Mouse (Mus musculus): ENCODE data around the gene Zscan2. TPM values are rescaled to one million over a fixed set of nuclear protein-coding genes. Genes with fewer than 3 reads are reported as not detected.

Gene Zscan2
- polyA plus RNA-seq, 1 experiment from 2014 or later, result 0.63 TPM

GRCm38 (mm10) chr7:80911053-80911452 is 50.3 kb downstream of the Zscan2 start:
- ATAC-seq (ENCODE audit: low FRiP score, low TSS enrichment) (peak; percentile 53; the same call in 1 of the 2 replicates), DNase-seq (ENCODE audit: low spot score) (no peak)
- Histone ChIP-seq H3K9me3 (ENCODE audit: control insufficient read depth, low read length) (no peaks in the 10 kb centered on the region), H3K4me3 (ENCODE audit: low read depth, low read length) (no peak overlapping the region), H3K9ac (ENCODE audit: low read length) (no peak overlapping the region), H3K27ac (replicated peaks) (no peak overlapping the region), H3K27me3 (ENCODE audit: control insufficient read depth, insufficient read depth, low read length) (no peaks in the 10 kb centered on the region), H3K36me3 (ENCODE audit: control insufficient read depth, insufficient read depth, low read length) (peaks cover 7% of the 10 kb centered on the region; the same call in 1 of the 2 replicates), H3K4me1 (replicated peaks; ENCODE audit: control insufficient read depth, insufficient read depth) (no peaks in the 10 kb centered on the region), H3K4me2 (replicated peaks; ENCODE audit: low read depth) (no peak overlapping the region)
- TF ChIP-seq EP300 (optimal IDR thresholded peaks at IDR 0.05) (no peak), CTCF (IDR thresholded peaks at IDR 0.05; ENCODE audit: low read depth) (no peak)
- 68% methylated on average over 7 of the region's 7 CpGs for WGBS

DNA sequence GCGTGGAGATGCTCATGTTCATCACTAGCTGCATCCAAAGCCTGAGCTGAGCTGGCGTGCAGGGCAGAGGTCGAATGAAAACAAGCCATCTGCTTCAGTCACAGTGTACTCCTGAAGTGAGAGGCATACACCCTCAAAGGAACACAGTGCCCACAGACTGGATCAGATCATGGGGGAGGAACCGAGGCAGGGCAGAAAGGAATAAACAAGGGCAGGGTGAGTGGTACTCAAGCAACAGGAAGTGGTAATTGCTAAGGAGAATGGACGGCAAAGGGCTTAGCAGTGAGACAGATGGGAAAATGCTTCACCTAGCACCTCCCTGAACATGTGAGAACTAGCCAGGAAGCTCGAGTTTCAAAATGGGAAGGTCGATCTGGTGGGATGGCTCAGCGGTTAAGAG is 51.8 kb downstream of the Zscan2 start:
- Histone ChIP-seq H3K9ac (ENCODE audit: low read length) (no peak overlapping the region), H3K36me3 (ENCODE audit: control insufficient read depth, insufficient read depth, low read length) (peaks cover 11% of the 10 kb centered on the region; the same call in 1 of the 2 replicates), H3K9me3 (ENCODE audit: control insufficient read depth, low read length) (no peaks in the 10 kb centered on the region), H3K4me1 (replicated peaks; ENCODE audit: control insufficient read depth, insufficient read depth) (no peaks in the 10 kb centered on the region), H3K4me2 (replicated peaks; ENCODE audit: low read depth) (no peak overlapping the region), H3K27ac (replicated peaks) (no peak overlapping the region; the same call in 1 of the 2 replicates), H3K27me3 (ENCODE audit: control insufficient read depth, insufficient read depth, low read length) (no peaks in the 10 kb centered on the region), H3K4me3 (ENCODE audit: low read depth, low read length) (no peak overlapping the region)
- ATAC-seq (ENCODE audit: low FRiP score, low TSS enrichment), result peak; percentile 53; the same call in 1 of the 2 replicates
- DNase-seq (ENCODE audit: low spot score), result no peak
- 77% methylated on average over 8 of the region's 8 CpGs for WGBS
- no peak for TF ChIP-seq CTCF (IDR thresholded peaks at IDR 0.05; ENCODE audit: low read depth)
- TF ChIP-seq EP300 (optimal IDR thresholded peaks at IDR 0.05), result no peak

DNA sequence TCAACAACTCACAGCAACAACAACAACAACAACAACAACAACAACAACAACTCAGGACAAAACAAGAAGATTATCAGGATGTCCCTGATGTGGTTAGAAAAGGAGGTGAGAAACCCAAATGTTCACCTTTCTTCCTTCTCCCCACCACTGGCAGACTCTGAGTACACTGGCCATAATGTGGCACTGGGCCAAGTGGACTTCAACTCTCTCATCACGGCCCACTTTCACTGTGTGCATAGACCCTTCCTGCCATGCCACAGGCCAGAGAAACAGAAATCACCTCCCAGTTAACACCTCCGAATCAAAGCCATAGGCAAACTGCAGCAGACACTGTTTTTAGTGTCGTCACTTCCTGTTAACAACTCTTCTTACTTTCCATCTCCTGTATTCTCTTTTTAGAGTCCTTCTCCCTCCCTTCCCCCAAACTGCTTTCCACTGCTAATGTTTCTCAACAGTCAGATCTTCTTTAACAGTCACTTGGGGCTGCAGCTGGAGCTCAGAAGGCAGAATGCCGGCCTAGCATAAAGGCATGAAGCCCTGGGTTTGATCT is 57.3 kb downstream of the Zscan2 start:
- TF ChIP-seq CTCF (IDR thresholded peaks at IDR 0.05; ENCODE audit: low read depth) (no peak), EP300 (optimal IDR thresholded peaks at IDR 0.05) (no peak)
- Histone ChIP-seq H3K36me3 (ENCODE audit: control insufficient read depth, insufficient read depth, low read length) (peaks cover 8% of the 10 kb centered on the region; the same call in 1 of the 2 replicates), H3K9ac (ENCODE audit: low read length) (no peak overlapping the region), H3K27me3 (ENCODE audit: control insufficient read depth, insufficient read depth, low read length) (no peaks in the 10 kb centered on the region), H3K27ac (replicated peaks) (no peak overlapping the region), H3K4me2 (replicated peaks; ENCODE audit: low read depth) (no peak overlapping the region), H3K4me3 (ENCODE audit: low read depth, low read length) (no peak overlapping the region), H3K4me1 (replicated peaks; ENCODE audit: control insufficient read depth, insufficient read depth) (no peaks in the 10 kb centered on the region), H3K9me3 (ENCODE audit: control insufficient read depth, low read length) (no peaks in the 10 kb centered on the region)
- ATAC-seq (ENCODE audit: low FRiP score, low TSS enrichment) (no peak), DNase-seq (ENCODE audit: low spot score) (no peak)
- 76% methylated on average over 4 of the region's 4 CpGs for WGBS

GRCm38 (mm10) chr7:80918982-80919646 is 58.4 kb downstream of the Zscan2 start:
- no peaks in the 10 kb centered on the region for H3K4me1 ChIP-seq (replicated peaks; ENCODE audit: control insufficient read depth, insufficient read depth)
- H3K9ac ChIP-seq (ENCODE audit: low read length), result no peak overlapping the region
- no peak overlapping the region for H3K27ac ChIP-seq (replicated peaks)
- H3K27me3 ChIP-seq (ENCODE audit: control insufficient read depth, insufficient read depth, low read length), result no peaks in the 10 kb centered on the region
- ATAC-seq (ENCODE audit: low FRiP score, low TSS enrichment) (peak; percentile 63; the same call in 1 of the 2 replicates), DNase-seq (ENCODE audit: low spot score) (no peak)
- H3K4me2 ChIP-seq (replicated peaks; ENCODE audit: low read depth), result no peak overlapping the region
- TF ChIP-seq EP300 (optimal IDR thresholded peaks at IDR 0.05), result no peak
- TF ChIP-seq CTCF (IDR thresholded peaks at IDR 0.05; ENCODE audit: low read depth), result no peak
- H3K36me3 ChIP-seq (ENCODE audit: control insufficient read depth, insufficient read depth, low read length), result peaks cover 11% of the 10 kb centered on the region; the same call in 1 of the 2 replicates
- no peak overlapping the region for H3K4me3 ChIP-seq (ENCODE audit: low read depth, low read length)
- H3K9me3 ChIP-seq (ENCODE audit: control insufficient read depth, low read length), result no peaks in the 10 kb centered on the region
- 63% methylated on average over 8 of the region's 8 CpGs for WGBS

- Histone ChIP-seq H3K27ac (replicated peaks) (no peak overlapping the region), H3K4me1 (replicated peaks; ENCODE audit: control insufficient read depth, insufficient read depth) (no peaks in the 10 kb centered on the region), H3K4me2 (replicated peaks; ENCODE audit: low read depth) (no peak overlapping the region), H3K9me3 (ENCODE audit: control insufficient read depth, low read length) (no peaks in the 10 kb centered on the region), H3K27me3 (ENCODE audit: control insufficient read depth, insufficient read depth, low read length) (no peaks in the 10 kb centered on the region), H3K9ac (ENCODE audit: low read length) (no peak overlapping the region), H3K36me3 (ENCODE audit: control insufficient read depth, insufficient read depth, low read length) (peaks cover 12% of the 10 kb centered on the region), H3K4me3 (ENCODE audit: low read depth, low read length) (no peak overlapping the region)
- DNase-seq (ENCODE audit: low spot score) (no peak), ATAC-seq (ENCODE audit: low FRiP score, low TSS enrichment) (peak; percentile 78)
- TF ChIP-seq CTCF (IDR thresholded peaks at IDR 0.05; ENCODE audit: low read depth) (no peak), EP300 (optimal IDR thresholded peaks at IDR 0.05) (no peak)
- 54% methylated on average over 5 of the region's 5 CpGs for WGBS
Observed at GRCm38 (mm10) chr7:80919647-80920008, 58.9 kb downstream of the Zscan2 start.

DNA sequence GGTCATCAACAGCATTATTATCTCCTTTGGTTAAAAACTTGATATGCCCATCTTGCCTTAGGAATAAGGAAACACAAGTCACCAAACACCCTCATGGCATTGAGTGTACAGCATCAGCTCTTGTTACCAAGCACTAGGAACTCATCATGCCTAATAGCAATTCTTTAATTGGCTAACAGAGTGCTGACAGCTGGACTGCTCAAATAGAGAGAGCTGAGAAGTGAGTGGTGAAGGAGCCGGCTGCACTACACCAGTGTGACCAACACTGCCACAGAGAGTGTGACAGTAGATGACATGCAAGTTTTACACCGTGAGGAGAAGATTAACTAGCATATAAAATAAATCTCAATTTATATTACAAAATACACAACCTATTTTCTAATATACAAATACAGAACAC is 62.4 kb downstream of the Zscan2 start:
- peaks cover 19% of the 10 kb centered on the region for H3K36me3 ChIP-seq (ENCODE audit: control insufficient read depth, insufficient read depth, low read length)
- H3K27ac ChIP-seq (replicated peaks), result no peak overlapping the region
- ATAC-seq (ENCODE audit: low FRiP score, low TSS enrichment) (no peak), DNase-seq (ENCODE audit: low spot score) (no peak)
- no peak overlapping the region for H3K4me2 ChIP-seq (replicated peaks; ENCODE audit: low read depth)
- no peaks in the 10 kb centered on the region for H3K9me3 ChIP-seq (ENCODE audit: control insufficient read depth, low read length)
- WGBS, result 86% methylated on average over 2 of the region's 2 CpGs
- no peaks in the 10 kb centered on the region for H3K4me1 ChIP-seq (replicated peaks; ENCODE audit: control insufficient read depth, insufficient read depth)
- TF ChIP-seq EP300 (optimal IDR thresholded peaks at IDR 0.05) (no peak), CTCF (IDR thresholded peaks at IDR 0.05; ENCODE audit: low read depth) (no peak)
- no peak overlapping the region for H3K4me3 ChIP-seq (ENCODE audit: low read depth, low read length)
- H3K9ac ChIP-seq (ENCODE audit: low read length), result no peak overlapping the region
- H3K27me3 ChIP-seq (ENCODE audit: control insufficient read depth, insufficient read depth, low read length), result no peaks in the 10 kb centered on the region

Other genes with a start within 250 kb of the Zscan2 start
- gene Crtc3, start 172.0 kb upstream of the Zscan2 start, polyA plus RNA-seq (2015; fragmentation: Nextera tagmentation; extraction: Ambion mirVana), result 8.8 and 10.1 TPM in 2 replicates
- gene Iqgap1, start 34.9 kb upstream of the Zscan2 start, polyA plus RNA-seq (2015; fragmentation: Nextera tagmentation; extraction: Ambion mirVana), result 52.8 and 58.0 TPM in 2 replicates
- 16.8 and 16.9 TPM in 2 replicates for gene Wdr73, start 40.3 kb downstream of the Zscan2 start, polyA plus RNA-seq (2015; fragmentation: Nextera tagmentation; extraction: Ambion mirVana)
- 1.9 and 3.3 TPM in 2 replicates for gene Nmb, start 44.2 kb downstream of the Zscan2 start, polyA plus RNA-seq (2015; fragmentation: Nextera tagmentation; extraction: Ambion mirVana)
- gene Sec11a, start 86.9 kb downstream of the Zscan2 start, polyA plus RNA-seq (2015; fragmentation: Nextera tagmentation; extraction: Ambion mirVana), result 167 and 168 TPM in 2 replicates
- gene Zfp592, start 132.8 kb downstream of the Zscan2 start, polyA plus RNA-seq (2015; fragmentation: Nextera tagmentation; extraction: Ambion mirVana), result 3.0 and 4.6 TPM in 2 replicates
- gene Alpk3, start 196.7 kb downstream of the Zscan2 start, polyA plus RNA-seq (2015; fragmentation: Nextera tagmentation; extraction: Ambion mirVana), result 0.11 and 0.15 TPM in 2 replicates